Mouse (Mus musculus) megakaryocyte progenitor cell, adult 5-6 weeks (primary cell): Measurements from ENCODE around the gene Dock1. TPM values are rescaled to one million over a fixed set of nuclear protein-coding genes. Genes with fewer than 3 reads are reported as not detected.

Experiments
- ATAC-seq: replicated peaks from 2 replicates; pipeline ENCODE4 v1.8.0; 2016; ENCODE audit warnings: mild to moderate bottlenecking, moderate TSS enrichment, inconsistent platforms; ENCODE audit not compliant: poor library complexity
- total RNA-seq, 2 experiments: library from RNA; stranded (forward) in 1 of 2; stranded (reverse) in 1 of 2; fragments of 157-497, 149-512 nt in 1 of 2; fragments of 200-1000 nt in 1 of 2; gene quantifications; 2 replicates each; pipeline versions ENCODE4 v1.2.3 to v1.2.4; 2015 to 2017

Gene Dock1
- total RNA-seq, 2 experiments from 2014 or later: 13.5 to 16.7 TPM

GRCm38 (mm10) chr7:134943701-134944100, 273.2 kb downstream of the Dock1 start:
- no peak for ATAC-seq

- no peak for ATAC-seq
These were observed 275.7 kb downstream of the Dock1 start for GRCm38 (mm10) chr7:134945925-134946716.

- no peak for ATAC-seq
These were observed 288.6 kb downstream of the Dock1 start for GRCm38 (mm10) chr7:134959086-134959485.

GRCm38 (mm10) chr7:134960871-134961270, 290.4 kb downstream of the Dock1 start:
- peak; percentile 50; the same call in 1 of the 2 replicates for ATAC-seq

GRCm38 (mm10) chr7:134961608-134962007, 291.2 kb downstream of the Dock1 start:
- ATAC-seq: no peak

GRCm38 (mm10) chr7:134990244-134990643, 319.8 kb downstream of the Dock1 start:
- no peak for ATAC-seq

GRCm38 (mm10) chr7:134990911-134991310, 320.5 kb downstream of the Dock1 start:
- no peak for ATAC-seq

GRCm38 (mm10) chr7:134994983-134995382, 324.5 kb downstream of the Dock1 start:
- no peak for ATAC-seq

- ATAC-seq: no peak
These were observed 331.8 kb downstream of the Dock1 start for GRCm38 (mm10) chr7:135002216-135002615.

- ATAC-seq: no peak
These were observed 332.4 kb downstream of the Dock1 start for GRCm38 (mm10) chr7:135002891-135003290.

GRCm38 (mm10) chr7:135005964-135006560, 335.6 kb downstream of the Dock1 start:
- no peak for ATAC-seq

- ATAC-seq: no peak
These were observed 337.6 kb downstream of the Dock1 start for GRCm38 (mm10) chr7:135008021-135008420.

GRCm38 (mm10) chr7:135010997-135011396, 340.5 kb downstream of the Dock1 start:
- ATAC-seq: no peak

GRCm38 (mm10) chr7:135017531-135017930, 347.1 kb downstream of the Dock1 start:
- ATAC-seq: no peak

GRCm38 (mm10) chr7:135020762-135021161, 350.3 kb downstream of the Dock1 start:
- ATAC-seq: peak; percentile 70

GRCm38 (mm10) chr7:135021544-135022100, 351.2 kb downstream of the Dock1 start:
- ATAC-seq: no peak

- no peak for ATAC-seq
These were observed 354.1 kb downstream of the Dock1 start for GRCm38 (mm10) chr7:135024531-135024930.

GRCm38 (mm10) chr7:135028716-135029115, 358.3 kb downstream of the Dock1 start:
- no peak for ATAC-seq

- ATAC-seq: no peak
These were observed 358.7 kb downstream of the Dock1 start for GRCm38 (mm10) chr7:135029136-135029535.

GRCm38 (mm10) chr7:135031466-135031865, 361.0 kb downstream of the Dock1 start:
- no peak for ATAC-seq

- no peak for ATAC-seq
These were observed 364.4 kb downstream of the Dock1 start for GRCm38 (mm10) chr7:135034811-135035210.

GRCm38 (mm10) chr7:135035651-135036050, 365.2 kb downstream of the Dock1 start:
- no peak for ATAC-seq
